Mouse (Mus musculus): ENCODE data around the gene Fbxl17.

Gene Fbxl17

GRCm38 (mm10) chr17:63240021-63240730, 259.6 kb downstream of the Fbxl17 start:
- in situ Hi-C loops (cut with MboI; ENCODE audit: unreplicated experiment in 2 of 2), result no loop called here

DNA sequence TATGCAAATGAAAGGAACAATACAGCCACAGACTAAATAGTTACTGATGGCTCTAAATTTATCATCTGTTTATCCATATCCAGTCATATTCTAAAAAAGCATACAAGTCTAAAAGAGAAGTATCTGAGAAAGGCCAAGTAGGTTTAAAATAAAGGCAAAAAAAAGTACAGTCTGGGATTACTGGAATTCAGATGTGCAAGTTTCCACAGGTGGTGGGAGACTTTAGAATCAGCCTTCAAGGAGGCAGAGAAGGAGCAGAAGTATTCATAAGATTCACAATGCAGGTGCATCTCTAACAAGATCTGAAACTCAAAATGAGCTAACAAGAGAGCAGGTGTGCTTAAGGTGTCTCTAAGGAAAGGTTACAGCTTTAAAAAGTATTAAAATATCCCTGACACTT, 263.0 kb downstream of the Fbxl17 start:
- in situ Hi-C loops (cut with MboI; ENCODE audit: unreplicated experiment in 2 of 2), result no loop called here

- in situ Hi-C loops (cut with MboI; ENCODE audit: unreplicated experiment in 2 of 2), result no loop called here
Observed at GRCm38 (mm10) chr17:63236221-63236620, 263.6 kb downstream of the Fbxl17 start.

- in situ Hi-C loops (cut with MboI; ENCODE audit: unreplicated experiment in 2 of 2), result no loop called here
Observed at GRCm38 (mm10) chr17:63235821-63236220, 264.0 kb downstream of the Fbxl17 start.

DNA sequence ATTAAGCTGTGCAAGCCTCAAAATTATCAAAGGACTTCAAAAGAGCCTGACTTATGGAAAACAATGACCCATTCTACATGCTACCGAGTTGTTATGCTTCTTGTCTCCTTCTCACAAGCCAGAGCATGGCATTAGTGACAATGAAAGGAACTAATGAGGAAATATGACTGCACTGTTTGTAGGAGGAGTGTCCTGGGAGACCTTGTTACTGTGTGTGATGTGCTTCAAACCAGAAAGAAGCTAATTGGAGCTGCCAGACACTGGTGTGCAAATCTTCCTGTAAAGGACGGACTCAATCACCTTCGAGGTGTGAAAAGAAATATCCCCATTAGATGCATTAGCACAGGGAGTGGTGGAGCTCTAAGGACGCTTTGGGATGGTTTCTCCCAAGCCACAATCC, 270.7 kb downstream of the Fbxl17 start:
- in situ Hi-C loops (cut with MboI; ENCODE audit: unreplicated experiment in 2 of 2), result no loop called here

DNA sequence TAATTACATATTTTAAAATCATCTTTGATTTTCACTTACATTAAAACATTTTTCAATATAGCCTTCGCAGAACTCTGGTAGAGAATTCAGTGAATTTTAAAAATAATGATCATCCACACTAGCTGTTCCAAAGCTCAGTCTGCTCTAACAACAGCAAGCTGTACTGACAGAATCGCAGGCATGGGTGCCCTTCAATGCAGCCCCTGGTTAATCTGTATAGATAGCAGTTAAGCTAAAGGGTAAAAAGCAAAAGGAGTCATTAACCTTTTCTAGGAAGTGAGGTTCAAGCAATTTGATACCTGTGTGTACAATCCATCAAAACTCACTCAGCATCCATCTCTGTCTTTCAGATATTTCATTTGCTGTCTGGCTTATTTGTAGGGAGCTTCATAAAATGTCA, 273.4 kb downstream of the Fbxl17 start:
- in situ Hi-C loops (cut with MboI; ENCODE audit: unreplicated experiment in 2 of 2), result no loop called here

DNA sequence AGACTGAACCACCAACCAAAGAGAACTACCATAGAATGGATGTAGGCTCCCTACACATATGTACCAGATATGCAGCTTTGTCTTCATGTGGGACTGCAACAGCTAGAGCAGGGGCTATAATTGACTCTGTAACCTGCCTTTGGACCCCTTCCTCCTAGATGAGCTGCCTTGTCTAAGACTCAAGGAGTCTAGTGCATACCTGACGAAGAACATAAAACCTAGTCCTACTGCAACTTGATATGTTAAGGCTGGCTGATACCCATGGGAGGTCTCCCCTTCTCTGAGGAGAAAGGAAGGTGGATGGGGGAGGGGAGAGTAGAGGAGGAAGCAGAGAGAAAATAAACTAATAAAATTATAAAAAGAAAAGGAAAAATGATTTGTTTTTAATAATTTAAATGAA, 273.9 kb downstream of the Fbxl17 start:
- in situ Hi-C loops (cut with MboI; ENCODE audit: unreplicated experiment in 2 of 2), result no loop called here

GRCm38 (mm10) chr17:63223675-63224074, 276.1 kb downstream of the Fbxl17 start:
- in situ Hi-C loops (cut with MboI; ENCODE audit: unreplicated experiment in 2 of 2), result no loop called here

DNA sequence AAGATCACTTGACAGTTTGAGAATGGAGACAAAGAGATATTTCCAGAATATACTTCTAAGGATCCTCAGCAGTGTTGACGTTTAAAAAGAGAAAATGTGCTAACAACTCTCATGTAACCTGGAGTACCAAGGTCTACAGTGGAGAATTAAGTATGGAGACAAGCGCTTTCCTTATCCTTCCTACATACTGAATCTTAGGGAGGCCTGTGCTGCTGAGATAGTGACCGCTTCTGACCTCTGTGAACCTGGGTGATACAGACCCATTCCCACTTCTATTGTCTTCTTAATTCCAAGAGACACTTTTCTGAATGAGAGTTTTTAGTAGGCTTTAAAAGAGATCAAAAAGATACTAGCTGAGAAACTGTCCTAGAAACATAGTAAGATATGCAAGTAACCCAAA, 278.2 kb downstream of the Fbxl17 start:
- in situ Hi-C loops (cut with MboI; ENCODE audit: unreplicated experiment in 2 of 2), result no loop called here

DNA sequence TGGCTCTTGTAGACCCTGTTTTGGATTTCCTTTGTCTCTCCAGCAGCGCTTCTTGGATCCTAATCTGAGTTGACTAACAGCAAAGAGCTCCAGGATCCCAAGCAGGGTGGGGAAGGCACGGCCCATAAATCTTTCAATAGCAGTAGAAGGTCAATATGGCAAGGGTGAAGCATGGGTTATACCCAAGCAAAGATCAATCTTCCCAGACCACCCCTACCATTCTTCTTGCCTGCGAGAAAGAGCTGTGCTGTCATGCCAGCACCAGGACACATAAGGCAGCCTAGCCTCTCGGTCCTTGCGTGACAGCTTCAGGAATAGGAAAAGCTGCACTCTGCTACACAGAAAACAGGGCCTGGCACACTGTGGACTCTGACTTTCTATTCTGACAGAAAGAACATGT, 279.0 kb downstream of the Fbxl17 start:
- in situ Hi-C loops (cut with MboI; ENCODE audit: unreplicated experiment in 2 of 2), result no loop called here

DNA sequence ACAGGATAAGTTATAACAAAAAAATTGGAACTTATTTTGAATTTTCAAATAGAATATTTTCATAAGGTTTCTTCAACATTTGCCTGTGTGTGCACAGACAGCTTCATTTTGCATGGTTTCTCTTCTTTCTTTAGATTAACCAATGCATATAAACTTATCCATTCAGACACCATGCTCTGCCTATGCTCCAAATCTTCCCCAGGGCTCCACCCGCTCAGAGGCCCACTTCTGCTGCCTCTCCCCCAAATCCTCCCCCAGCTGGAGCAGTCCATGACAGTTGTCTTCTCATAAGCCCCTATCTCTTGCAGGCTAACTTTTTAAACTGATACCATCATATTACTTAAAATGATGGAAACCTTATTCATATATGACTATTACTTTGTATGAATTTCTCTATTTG, 282.8 kb downstream of the Fbxl17 start:
- in situ Hi-C loops (cut with MboI; ENCODE audit: unreplicated experiment in 2 of 2), result no loop called here

DNA sequence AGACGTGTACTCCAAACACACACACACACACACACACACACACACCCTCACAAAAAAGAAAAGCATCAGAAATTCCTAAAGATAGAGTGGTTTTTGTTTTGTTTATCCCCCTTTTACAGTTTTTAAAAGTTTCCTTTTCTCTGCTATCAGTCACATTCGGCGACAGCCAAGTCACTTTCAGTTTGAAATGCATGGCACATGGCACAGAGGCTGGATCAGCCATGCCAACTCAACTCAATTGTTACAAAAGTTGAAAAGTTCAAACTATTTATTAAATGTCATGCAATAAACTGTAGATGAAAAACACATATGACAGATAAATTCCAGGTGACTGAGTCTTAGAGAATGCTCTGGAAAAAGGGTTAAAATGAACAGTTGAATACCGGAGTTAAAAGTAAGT, 287.8 kb downstream of the Fbxl17 start:
- in situ Hi-C loops (cut with MboI; ENCODE audit: unreplicated experiment in 2 of 2), result no loop called here

DNA sequence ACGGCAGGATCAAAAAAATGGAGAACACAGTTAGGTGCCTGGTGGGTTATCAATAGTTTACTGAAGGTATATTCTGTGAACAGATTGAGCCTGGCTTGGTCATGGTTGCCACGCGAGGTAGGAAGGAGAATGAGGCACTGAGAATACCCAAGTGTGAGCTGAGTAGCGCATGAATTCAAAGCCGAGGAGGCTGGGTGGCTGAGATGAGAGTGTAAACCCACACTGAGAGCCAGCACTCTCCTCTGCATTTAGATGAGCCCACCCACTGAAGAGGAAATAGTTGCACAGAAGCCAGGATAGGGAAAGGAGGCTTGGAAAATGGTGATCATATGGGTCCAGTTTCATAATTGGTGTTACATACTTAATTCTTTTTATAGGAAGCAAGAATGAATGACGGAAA, 290.7 kb downstream of the Fbxl17 start:
- in situ Hi-C loops (cut with MboI; ENCODE audit: unreplicated experiment in 2 of 2), result no loop called here

DNA sequence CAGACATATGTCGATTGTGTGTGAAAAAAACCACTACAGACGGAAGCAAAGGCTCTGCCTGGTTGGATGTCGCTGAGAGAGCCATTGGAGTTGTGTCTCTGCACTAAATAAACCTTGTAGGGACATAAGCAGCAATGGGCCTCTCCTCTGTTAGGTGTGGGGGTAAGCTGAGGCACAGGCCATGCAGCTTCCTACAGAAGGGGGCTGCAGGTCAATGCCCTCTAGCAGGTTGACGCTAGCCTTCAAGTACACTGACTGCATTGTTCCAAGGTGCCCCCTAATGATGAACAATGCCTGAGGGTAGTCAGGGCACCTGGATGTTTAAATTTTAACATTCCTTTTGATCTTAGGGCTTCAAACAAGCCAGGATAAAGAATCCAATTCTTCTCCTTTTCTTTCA, 291.5 kb downstream of the Fbxl17 start:
- in situ Hi-C loops (cut with MboI; ENCODE audit: unreplicated experiment in 2 of 2), result no loop called here

GRCm38 (mm10) chr17:63207714-63208113, 292.1 kb downstream of the Fbxl17 start:
- in situ Hi-C loops (cut with MboI; ENCODE audit: unreplicated experiment in 2 of 2), result no loop called here

GRCm38 (mm10) chr17:63205316-63205715, 294.5 kb downstream of the Fbxl17 start:
- in situ Hi-C loops (cut with MboI; ENCODE audit: unreplicated experiment in 2 of 2), result no loop called here

- in situ Hi-C loops (cut with MboI; ENCODE audit: unreplicated experiment in 2 of 2), result no loop called here
Observed at GRCm38 (mm10) chr17:63203582-63204190, 296.1 kb downstream of the Fbxl17 start.

DNA sequence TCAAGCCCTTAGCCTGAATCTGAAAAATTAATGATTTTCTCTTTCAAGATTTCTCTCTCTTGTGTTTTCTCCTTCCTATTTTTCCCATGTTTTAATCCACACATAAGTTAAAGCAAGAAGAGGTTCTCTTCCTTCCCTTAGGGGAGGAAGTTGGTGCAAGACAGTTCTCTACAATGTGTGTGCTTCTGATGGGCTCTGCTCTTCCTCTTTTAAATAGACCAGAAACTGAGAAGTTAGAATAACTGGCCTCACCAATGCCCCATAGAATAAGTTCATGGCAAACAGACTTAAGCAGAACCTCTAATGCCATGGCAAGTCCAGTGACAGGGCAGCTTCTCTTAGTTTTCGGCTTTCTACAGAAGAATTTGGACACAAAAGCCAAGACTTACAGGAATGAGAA, 301.1 kb downstream of the Fbxl17 start:
- in situ Hi-C loops (cut with MboI; ENCODE audit: unreplicated experiment in 2 of 2), result no loop called here

GRCm38 (mm10) chr17:63195496-63195895, 304.3 kb downstream of the Fbxl17 start:
- in situ Hi-C loops (cut with MboI; ENCODE audit: unreplicated experiment in 2 of 2), result no loop called here

GRCm38 (mm10) chr17:63193196-63193595, 306.6 kb downstream of the Fbxl17 start:
- in situ Hi-C loops (cut with MboI; ENCODE audit: unreplicated experiment in 2 of 2), result no loop called here

- in situ Hi-C loops (cut with MboI; ENCODE audit: unreplicated experiment in 2 of 2), result no loop called here
Observed at GRCm38 (mm10) chr17:63191345-63191744, 308.5 kb downstream of the Fbxl17 start.

GRCm38 (mm10) chr17:63189274-63189673, 310.5 kb downstream of the Fbxl17 start:
- in situ Hi-C loops (cut with MboI; ENCODE audit: unreplicated experiment in 2 of 2), result no loop called here

GRCm38 (mm10) chr17:63185531-63185930, 314.3 kb downstream of the Fbxl17 start:
- in situ Hi-C loops (cut with MboI; ENCODE audit: unreplicated experiment in 2 of 2), result no loop called here

Measured in v-Abl transformed pro-B cells (cell line).